Mouse (Mus musculus): ENCODE results near the gene Herc3.

Herc3 gene

GRCm38 (mm10) chr6:58920735-58921134 lies 89.5 kb downstream of the Herc3 start:
- DNase-seq (ENCODE audit: low read depth, low spot score): no peak

GRCm38 (mm10) chr6:58921623-58922022 lies 90.4 kb downstream of the Herc3 start:
- DNase-seq (ENCODE audit: low read depth, low spot score): no peak

- no peak for DNase-seq (ENCODE audit: low read depth, low spot score)
These were observed 91.2 kb downstream of the Herc3 start for GRCm38 (mm10) chr6:58922511-58922910.

- DNase-seq (ENCODE audit: low read depth, low spot score): no peak
These were observed 96.6 kb downstream of the Herc3 start for GRCm38 (mm10) chr6:58927881-58928280.

- DNase-seq (ENCODE audit: low read depth, low spot score): no peak
These were observed 98.7 kb downstream of the Herc3 start for GRCm38 (mm10) chr6:58929911-58930431.

- DNase-seq (ENCODE audit: low read depth, low spot score): no peak
These were observed 99.9 kb downstream of the Herc3 start for GRCm38 (mm10) chr6:58931149-58931548.

- no peak for DNase-seq (ENCODE audit: low read depth, low spot score)
These were observed 101.4 kb downstream of the Herc3 start for GRCm38 (mm10) chr6:58932515-58933188.

GRCm38 (mm10) chr6:58933189-58933913 lies 102.1 kb downstream of the Herc3 start:
- DNase-seq (ENCODE audit: low read depth, low spot score): no peak

- no peak for DNase-seq (ENCODE audit: low read depth, low spot score)
These were observed 102.9 kb downstream of the Herc3 start for GRCm38 (mm10) chr6:58934144-58934543.

GRCm38 (mm10) chr6:58937726-58938125 lies 106.5 kb downstream of the Herc3 start:
- DNase-seq (ENCODE audit: low read depth, low spot score): no peak

- no peak for DNase-seq (ENCODE audit: low read depth, low spot score)
These were observed 111.0 kb downstream of the Herc3 start for GRCm38 (mm10) chr6:58942276-58942675.

- no peak for DNase-seq (ENCODE audit: low read depth, low spot score)
These were observed 112.7 kb downstream of the Herc3 start for GRCm38 (mm10) chr6:58943958-58944357.

GRCm38 (mm10) chr6:58946246-58946645 lies 115.0 kb downstream of the Herc3 start:
- no peak for DNase-seq (ENCODE audit: low read depth, low spot score)

- DNase-seq (ENCODE audit: low read depth, low spot score): no peak
These were observed 115.6 kb downstream of the Herc3 start for GRCm38 (mm10) chr6:58946840-58947239.

- no peak for DNase-seq (ENCODE audit: low read depth, low spot score)
These were observed 119.1 kb downstream of the Herc3 start for GRCm38 (mm10) chr6:58950410-58950809.

- no peak for DNase-seq (ENCODE audit: low read depth, low spot score)
These were observed 120.1 kb downstream of the Herc3 start for GRCm38 (mm10) chr6:58951128-58951992.

- no peak for DNase-seq (ENCODE audit: low read depth, low spot score)
These were observed 129.3 kb downstream of the Herc3 start for GRCm38 (mm10) chr6:58960523-58960922.

GRCm38 (mm10) chr6:58962691-58963090 lies 131.4 kb downstream of the Herc3 start:
- no peak for DNase-seq (ENCODE audit: low read depth, low spot score)

- no peak for DNase-seq (ENCODE audit: low read depth, low spot score)
These were observed 132.8 kb downstream of the Herc3 start for GRCm38 (mm10) chr6:58964091-58964490.

- DNase-seq (ENCODE audit: low read depth, low spot score): no peak
These were observed 133.3 kb downstream of the Herc3 start for GRCm38 (mm10) chr6:58964565-58964964.

GRCm38 (mm10) chr6:58965071-58965831 lies 134.0 kb downstream of the Herc3 start:
- no peak for DNase-seq (ENCODE audit: low read depth, low spot score)

Data from WW6 (cell line).